Mouse (Mus musculus): ENCODE data around the gene Ifnar1. TPM values are rescaled to one million over a fixed set of nuclear protein-coding genes. Genes with fewer than 3 reads are reported as not detected.
"Not testable (repeated sequence)": the region's sequence is repeated elsewhere in the genome, so short reads cannot be mapped to it uniquely, and the experiment has no call there.

Gene Ifnar1
- polyA plus RNA-seq, 1 experiment from 2014 or later, result 52.9 TPM

- Histone ChIP-seq H3K4me2 (replicated peaks; ENCODE audit: low read depth, low read length) (no peak overlapping the region), H3K4me1 (replicated peaks; ENCODE audit: control insufficient read depth, insufficient read depth, low read length) (no peaks in the 10 kb centered on the region), H3K27me3 (ENCODE audit: control insufficient read depth, insufficient read depth, low read length) (no peaks in the 10 kb centered on the region), H3K27ac (ENCODE audit: low read depth, low read length) (no peak overlapping the region), H3K9ac (ENCODE audit: low read depth, low read length) (no peak overlapping the region), H3K9me3 (ENCODE audit: control insufficient read depth, low read length) (no peaks in the 10 kb centered on the region), H3K4me3 (ENCODE audit: low read depth, low read length) (no peak overlapping the region), H3K36me3 (ENCODE audit: control insufficient read depth, insufficient read depth, low read length) (no peaks in the 10 kb centered on the region)
- no peak for ATAC-seq (ENCODE audit: low FRiP score)
- 90% methylated on average over 5 of the region's 5 CpGs for WGBS
- no peak for DNase-seq (ENCODE audit: low spot score)
Observed at GRCm38 (mm10) chr16:91524206-91524605, 39.2 kb downstream of the Ifnar1 start.

- Histone ChIP-seq H3K4me1 (replicated peaks; ENCODE audit: control insufficient read depth, insufficient read depth, low read length) (no peaks in the 10 kb centered on the region), H3K36me3 (ENCODE audit: control insufficient read depth, insufficient read depth, low read length) (no peaks in the 10 kb centered on the region), H3K9me3 (ENCODE audit: control insufficient read depth, low read length) (no peaks in the 10 kb centered on the region), H3K4me3 (ENCODE audit: low read depth, low read length) (no peak overlapping the region), H3K27ac (ENCODE audit: low read depth, low read length) (no peak overlapping the region), H3K4me2 (replicated peaks; ENCODE audit: low read depth, low read length) (no peak overlapping the region), H3K27me3 (ENCODE audit: control insufficient read depth, insufficient read depth, low read length) (no peaks in the 10 kb centered on the region), H3K9ac (ENCODE audit: low read depth, low read length) (no peak overlapping the region)
- 95% methylated on average over 6 of the region's 6 CpGs for WGBS
- DNase-seq (ENCODE audit: low spot score) (no peak), ATAC-seq (ENCODE audit: low FRiP score) (no peak)
Observed at GRCm38 (mm10) chr16:91526274-91526673, 41.2 kb downstream of the Ifnar1 start.

DNA sequence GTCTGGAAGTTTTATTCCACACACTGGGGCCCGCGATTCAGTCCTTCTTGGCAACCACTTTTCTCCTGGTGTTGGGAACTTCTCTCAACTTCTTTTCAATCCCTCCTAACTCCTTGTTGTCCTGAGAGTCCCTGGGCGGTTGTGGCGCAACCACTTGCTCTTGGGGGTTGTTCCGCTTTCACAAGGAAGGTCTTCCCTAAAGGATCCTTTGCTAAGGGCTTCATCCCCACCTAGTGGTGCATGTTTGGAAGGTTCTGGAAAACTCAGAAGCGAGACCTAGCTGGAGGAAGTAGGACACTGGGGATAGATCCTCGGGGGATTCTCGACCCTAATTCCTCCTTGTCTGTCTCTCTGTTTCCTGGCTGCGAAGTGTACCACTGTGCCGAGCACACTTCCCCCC lies 42.0 kb downstream of the Ifnar1 start:
- 77% methylated on average over 10 of the region's 10 CpGs for whole genome bisulfite sequencing
- Histone ChIP-seq H3K9me3 (ENCODE audit: control insufficient read depth, low read length) (no peaks in the 10 kb centered on the region), H3K4me3 (ENCODE audit: low read depth, low read length) (no peak overlapping the region), H3K4me2 (replicated peaks; ENCODE audit: low read depth, low read length) (no peak overlapping the region), H3K9ac (ENCODE audit: low read depth, low read length) (no peak overlapping the region), H3K36me3 (ENCODE audit: control insufficient read depth, insufficient read depth, low read length) (no peaks in the 10 kb centered on the region), H3K27ac (ENCODE audit: low read depth, low read length) (no peak overlapping the region), H3K27me3 (ENCODE audit: control insufficient read depth, insufficient read depth, low read length) (no peaks in the 10 kb centered on the region), H3K4me1 (replicated peaks; ENCODE audit: control insufficient read depth, insufficient read depth, low read length) (no peaks in the 10 kb centered on the region)
- no peak for DNase-seq (ENCODE audit: low spot score)
- no peak for ATAC-seq (ENCODE audit: low FRiP score)

DNA sequence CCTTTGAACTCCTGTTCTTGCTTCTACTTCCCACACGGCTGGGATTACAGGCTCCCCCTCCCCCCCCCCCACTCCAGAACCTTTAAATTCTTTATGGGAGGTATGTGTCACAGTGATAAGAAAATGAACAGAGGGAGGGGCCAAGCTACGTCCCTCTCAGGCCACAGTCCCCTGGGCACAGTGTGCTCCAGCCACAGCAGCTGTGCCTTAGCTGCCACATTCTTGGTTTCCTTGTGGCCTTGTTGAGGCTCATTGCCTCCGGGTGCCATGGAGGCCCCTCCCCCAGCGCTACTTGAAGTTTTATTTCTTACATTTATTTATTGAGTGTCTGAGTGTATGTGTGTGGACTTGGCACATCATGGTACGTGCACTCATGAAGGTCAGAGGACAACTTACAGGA lies 42.5 kb downstream of the Ifnar1 start:
- Histone ChIP-seq H3K9ac (ENCODE audit: low read depth, low read length) (no peak overlapping the region), H3K27me3 (ENCODE audit: control insufficient read depth, insufficient read depth, low read length) (no peaks in the 10 kb centered on the region), H3K36me3 (ENCODE audit: control insufficient read depth, insufficient read depth, low read length) (no peaks in the 10 kb centered on the region)

GRCm38 (mm10) chr16:91528578-91528977 lies 43.5 kb downstream of the Ifnar1 start:
- no peak for ATAC-seq (ENCODE audit: low FRiP score)
- WGBS, result 91% methylated on average over 9 of the region's 9 CpGs

More for the DNA sequence above, 42.5 kb downstream of the Ifnar1 start:
- WGBS, result 73% methylated on average over 5 of the region's 5 CpGs
- no peaks in the 10 kb centered on the region for H3K4me1 ChIP-seq (replicated peaks; ENCODE audit: control insufficient read depth, insufficient read depth, low read length)
- no peak overlapping the region for H3K4me2 ChIP-seq (replicated peaks; ENCODE audit: low read depth, low read length)
- ATAC-seq (ENCODE audit: low FRiP score), result no peak
- no peak overlapping the region for H3K27ac ChIP-seq (ENCODE audit: low read depth, low read length)
- H3K9me3 ChIP-seq (ENCODE audit: control insufficient read depth, low read length), result no peaks in the 10 kb centered on the region
- DNase-seq (ENCODE audit: low spot score), result no peak
- H3K4me3 ChIP-seq (ENCODE audit: low read depth, low read length), result no peak overlapping the region

DNA sequence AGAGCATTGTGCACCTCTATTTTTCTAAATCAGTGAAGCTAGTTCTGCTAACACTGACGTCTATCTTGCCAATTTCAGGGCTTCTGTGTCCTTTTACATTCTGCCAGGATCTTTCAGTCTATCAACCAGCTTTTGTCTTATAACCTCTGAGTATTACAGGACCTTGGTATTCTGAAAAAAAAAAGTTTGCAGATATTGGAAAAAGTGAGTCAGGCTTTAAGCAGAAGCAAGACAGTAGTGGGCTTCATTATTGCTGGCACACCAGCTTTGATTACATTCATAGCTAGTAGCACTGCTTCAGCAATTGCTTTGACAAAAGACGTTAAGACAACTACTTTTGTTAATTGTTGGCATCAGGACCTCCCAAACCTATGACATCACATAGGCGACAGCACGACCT lies 45.8 kb downstream of the Ifnar1 start:
- 81% methylated on average over 4 of the region's 4 CpGs for WGBS
- H3K36me3 ChIP-seq (ENCODE audit: control insufficient read depth, insufficient read depth, low read length); H3K4me2 ChIP-seq (replicated peaks; ENCODE audit: low read depth, low read length); ATAC-seq (ENCODE audit: low FRiP score); DNase-seq (ENCODE audit: low spot score); H3K9ac ChIP-seq (ENCODE audit: low read depth, low read length); H3K27ac ChIP-seq (ENCODE audit: low read depth, low read length); H3K27me3 ChIP-seq (ENCODE audit: control insufficient read depth, insufficient read depth, low read length); H3K4me1 ChIP-seq (replicated peaks; ENCODE audit: control insufficient read depth, insufficient read depth, low read length); H3K9me3 ChIP-seq (ENCODE audit: control insufficient read depth, low read length); H3K4me3 ChIP-seq (ENCODE audit: low read depth, low read length): not testable (repeated sequence)

More at GRCm38 (mm10) chr16:91528578-91528977, 43.5 kb downstream of the Ifnar1 start:
- Histone ChIP-seq H3K27ac (ENCODE audit: low read depth, low read length) (no peak overlapping the region), H3K4me1 (replicated peaks; ENCODE audit: control insufficient read depth, insufficient read depth, low read length) (no peaks in the 10 kb centered on the region), H3K4me3 (ENCODE audit: low read depth, low read length) (no peak overlapping the region), H3K4me2 (replicated peaks; ENCODE audit: low read depth, low read length) (no peak overlapping the region), H3K9me3 (ENCODE audit: control insufficient read depth, low read length) (no peaks in the 10 kb centered on the region), H3K36me3 (ENCODE audit: control insufficient read depth, insufficient read depth, low read length) (no peaks in the 10 kb centered on the region), H3K9ac (ENCODE audit: low read depth, low read length) (no peak overlapping the region), H3K27me3 (ENCODE audit: control insufficient read depth, insufficient read depth, low read length) (no peaks in the 10 kb centered on the region)
- no peak for DNase-seq (ENCODE audit: low spot score)

- H3K27me3 ChIP-seq (ENCODE audit: control insufficient read depth, insufficient read depth, low read length), result no peaks in the 10 kb centered on the region
Observed at GRCm38 (mm10) chr16:91531856-91532255, 46.8 kb downstream of the Ifnar1 start.

GRCm38 (mm10) chr16:91532429-91532828 lies 47.4 kb downstream of the Ifnar1 start:
- Histone ChIP-seq H3K4me1 (replicated peaks; ENCODE audit: control insufficient read depth, insufficient read depth, low read length) (no peaks in the 10 kb centered on the region), H3K4me3 (ENCODE audit: low read depth, low read length) (no peak overlapping the region), H3K27ac (ENCODE audit: low read depth, low read length) (no peak overlapping the region), H3K27me3 (ENCODE audit: control insufficient read depth, insufficient read depth, low read length) (no peaks in the 10 kb centered on the region), H3K9me3 (ENCODE audit: control insufficient read depth, low read length) (no peaks in the 10 kb centered on the region), H3K4me2 (replicated peaks; ENCODE audit: low read depth, low read length) (no peak overlapping the region), H3K9ac (ENCODE audit: low read depth, low read length) (no peak overlapping the region), H3K36me3 (ENCODE audit: control insufficient read depth, insufficient read depth, low read length) (no peaks in the 10 kb centered on the region)
- no peak for DNase-seq (ENCODE audit: low spot score)
- no peak for ATAC-seq (ENCODE audit: low FRiP score)
- WGBS, result 50% methylated on average over 2 of the region's 2 CpGs

More at GRCm38 (mm10) chr16:91531856-91532255, 46.8 kb downstream of the Ifnar1 start:
- no peak overlapping the region for H3K4me2 ChIP-seq (replicated peaks; ENCODE audit: low read depth, low read length)
- no peak overlapping the region for H3K4me3 ChIP-seq (ENCODE audit: low read depth, low read length)
- WGBS, result 93% methylated on average over 6 of the region's 6 CpGs
- no peaks in the 10 kb centered on the region for H3K4me1 ChIP-seq (replicated peaks; ENCODE audit: control insufficient read depth, insufficient read depth, low read length)
- no peak for ATAC-seq (ENCODE audit: low FRiP score)
- H3K27ac ChIP-seq (ENCODE audit: low read depth, low read length), result no peak overlapping the region
- H3K9ac ChIP-seq (ENCODE audit: low read depth, low read length), result no peak overlapping the region
- H3K9me3 ChIP-seq (ENCODE audit: control insufficient read depth, low read length), result no peaks in the 10 kb centered on the region
- no peak for DNase-seq (ENCODE audit: low spot score)
- no peaks in the 10 kb centered on the region for H3K36me3 ChIP-seq (ENCODE audit: control insufficient read depth, insufficient read depth, low read length)

DNA sequence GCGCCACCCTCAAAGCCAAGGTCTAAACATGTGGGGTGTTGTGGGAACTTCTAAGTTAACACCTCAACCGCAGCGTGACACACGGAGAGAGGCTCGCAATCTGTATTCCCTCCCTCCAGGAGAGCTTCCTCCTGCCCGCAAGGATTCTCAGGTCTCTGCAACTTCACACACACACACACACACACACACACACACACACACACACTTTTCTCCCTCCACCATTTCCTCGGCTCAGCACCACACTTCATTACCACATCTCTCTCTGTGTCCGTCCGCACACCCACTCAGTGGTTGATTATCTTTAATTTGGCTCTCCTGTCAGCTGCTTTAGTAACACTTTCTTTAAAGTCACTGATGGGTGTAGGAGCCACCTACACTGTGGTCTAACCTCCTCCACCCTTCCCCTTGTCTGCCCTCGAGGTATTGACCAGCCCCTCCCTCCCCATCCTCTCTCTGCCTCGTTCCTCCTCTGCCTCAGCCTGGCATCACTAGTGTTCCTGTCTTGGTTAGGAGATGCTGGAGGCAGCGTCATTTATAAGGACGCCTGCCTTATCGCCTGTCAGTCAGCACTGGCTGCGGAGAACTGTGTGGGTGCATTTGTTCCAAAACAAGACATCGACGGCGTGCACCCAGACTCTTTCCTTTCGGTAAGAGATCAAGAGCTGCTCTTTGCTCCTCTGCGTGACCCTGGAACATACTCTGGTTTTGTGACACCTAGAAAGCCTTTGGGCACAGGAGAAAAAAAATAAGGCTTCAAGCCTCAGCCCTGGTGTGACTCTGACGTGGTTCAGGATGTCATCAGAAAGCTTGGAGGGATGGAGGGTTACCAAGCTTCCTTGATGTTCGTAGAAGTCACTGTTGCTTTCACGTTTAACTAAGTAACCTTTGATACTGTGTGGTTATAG lies 48.3 kb downstream of the Ifnar1 start:
- no peak for ATAC-seq (ENCODE audit: low FRiP score)
- H3K27me3 ChIP-seq (ENCODE audit: control insufficient read depth, insufficient read depth, low read length), result no peaks in the 10 kb centered on the region
- no peak overlapping the region for H3K4me3 ChIP-seq (ENCODE audit: low read depth, low read length)
- H3K36me3 ChIP-seq (ENCODE audit: control insufficient read depth, insufficient read depth, low read length), result no peaks in the 10 kb centered on the region
- H3K27ac ChIP-seq (ENCODE audit: low read depth, low read length), result no peak overlapping the region
- H3K9me3 ChIP-seq (ENCODE audit: control insufficient read depth, low read length), result no peaks in the 10 kb centered on the region
- no peak overlapping the region for H3K4me2 ChIP-seq (replicated peaks; ENCODE audit: low read depth, low read length)
- DNase-seq (ENCODE audit: low spot score), result no peak
- H3K9ac ChIP-seq (ENCODE audit: low read depth, low read length), result no peak overlapping the region
- H3K4me1 ChIP-seq (replicated peaks; ENCODE audit: control insufficient read depth, insufficient read depth, low read length), result no peaks in the 10 kb centered on the region
- 78% methylated on average over 23 of the region's 23 CpGs for WGBS

Data from hindbrain, embryonic 11.5 days (tissue).